In genomic region chr15:85316342-85317140, GRCm38 (mm10) we compare ENCODE assay signal across 16 mouse cellular contexts. TPM values are rescaled to one million over a fixed set of nuclear protein-coding genes. Genes with fewer than 3 reads are reported as not detected.
DNase-seq lines count a peak whose midpoint lies in the region; ATAC-seq and TF ChIP-seq lines count a peak whose summit lies in the region.
"Had no signal": no experiment of that assay in that cellular context is flagged by ENCODE, and none has a peak within 500 bp of the region (broad histone marks: within the 10 kb centered on the region; RNA-seq: fewer than 3 reads in every experiment).

No protein-coding gene starts in this region.

- no peak overlapping the region for H3K4me2 ChIP-seq in hindbrain, embryonic 11.5 days (replicated peaks; ENCODE audit: low read depth, low read length)
- H3K4me2 ChIP-seq in liver, embryonic 12.5 days = no peak overlapping the region
- H3K4me2 ChIP-seq in neural tube, embryonic 11.5 days (ENCODE audit: low read depth) = no peak overlapping the region
- H3K4me2 ChIP-seq: embryonic facial prominence, embryonic 13.5 days; heart, embryonic 12.5 days; kidney, embryonic 15.5 days; limb, embryonic 13.5 days; liver, embryonic 15.5 days; midbrain, embryonic 12.5 days had no signal

- H3K36me3 ChIP-seq in hindbrain, embryonic 10.5 days = no peaks in the 10 kb centered on the region
- H3K36me3 ChIP-seq in hindbrain, embryonic 11.5 days (ENCODE audit: control insufficient read depth, insufficient read depth, low read length) = no peaks in the 10 kb centered on the region
- no peaks in the 10 kb centered on the region for H3K36me3 ChIP-seq in liver, adult 2 months (ENCODE audit: control insufficient read depth, insufficient read depth, low read length)
- H3K36me3 ChIP-seq in liver, embryonic 12.5 days = no peaks in the 10 kb centered on the region
- no peaks in the 10 kb centered on the region for H3K36me3 ChIP-seq in neural tube, embryonic 11.5 days (ENCODE audit: control insufficient read depth, insufficient read depth, low read length)
- H3K36me3 ChIP-seq: embryonic facial prominence, embryonic 13.5 days; heart, embryonic 12.5 days; kidney, embryonic 15.5 days; limb, embryonic 13.5 days; liver, embryonic 15.5 days; midbrain, embryonic 12.5 days had no signal

- no peak for TF ChIP-seq POLR2A in liver, adult 2 months (IDR thresholded peaks at IDR 0.05; ENCODE audit: extremely low read depth, insufficient read depth, low read length)

- peak; percentile 20 for TF ChIP-seq CTCF in liver, adult 2 months (IDR thresholded peaks at IDR 0.05; ENCODE audit: low read depth, low read length)
- TF ChIP-seq CTCF in gastrocnemius, adult 2 months (IDR thresholded peaks at IDR 0.05) = no peak

- no peak for ATAC-seq in hindbrain, embryonic 11.5 days (ENCODE audit: low FRiP score)
- ATAC-seq in liver, embryonic 12.5 days = no peak
- no peak for ATAC-seq in neural tube, embryonic 11.5 days (ENCODE audit: insufficient read depth, low FRiP score, low TSS enrichment)
- ATAC-seq: inflammation-experienced regulatory T-cells, adult 6 months had no signal

- H3K27me3 ChIP-seq in hindbrain, embryonic 10.5 days (ENCODE audit: insufficient read depth, poor library complexity, severe bottlenecking) = peaks cover 41% of the 10 kb centered on the region
- no peaks in the 10 kb centered on the region for H3K27me3 ChIP-seq in hindbrain, embryonic 11.5 days (ENCODE audit: control insufficient read depth, insufficient read depth, low read length)
- no peaks in the 10 kb centered on the region for H3K27me3 ChIP-seq in liver, adult 2 months (ENCODE audit: control insufficient read depth, insufficient read depth, low read length)
- H3K27me3 ChIP-seq in liver, embryonic 12.5 days (replicated peaks) = peaks cover 14% of the 10 kb centered on the region; the same call in 1 of the 2 replicates
- no peaks in the 10 kb centered on the region for H3K27me3 ChIP-seq in neural tube, embryonic 11.5 days (ENCODE audit: control insufficient read depth, insufficient read depth, low read length)
- H3K27me3 ChIP-seq: kidney, embryonic 15.5 days; liver, embryonic 15.5 days had no signal

- peak overlapping the region; percentile 2; the same call in 1 of the 2 replicates for H3K27ac ChIP-seq in hindbrain, embryonic 10.5 days
- no peak overlapping the region for H3K27ac ChIP-seq in hindbrain, embryonic 11.5 days (ENCODE audit: low read depth, low read length)
- no peak overlapping the region for H3K27ac ChIP-seq in liver, adult 2 months (replicated peaks; ENCODE audit: insufficient read depth, low read depth, low read length)
- H3K27ac ChIP-seq in liver, embryonic 12.5 days = no peak overlapping the region
- no peak overlapping the region for H3K27ac ChIP-seq in neural tube, embryonic 11.5 days (ENCODE audit: low read depth, low read length)
- no peak overlapping the region for H3K27ac ChIP-seq in gastrocnemius, adult 2 months
- H3K27ac ChIP-seq: embryonic facial prominence, embryonic 13.5 days; kidney, embryonic 15.5 days; layer of hippocampus, adult 2 months; limb, embryonic 13.5 days; liver, embryonic 15.5 days; midbrain, embryonic 12.5 days; stomach, postnatal 0 days had no signal

- H3K79me2 ChIP-seq in liver, adult 2 months (ENCODE audit: control insufficient read depth, insufficient read depth, low read length) = no peaks in the 10 kb centered on the region

- H3K9me3 ChIP-seq in hindbrain, embryonic 10.5 days = no peaks in the 10 kb centered on the region
- H3K9me3 ChIP-seq in hindbrain, embryonic 11.5 days (ENCODE audit: control insufficient read depth, low read length) = no peaks in the 10 kb centered on the region
- H3K9me3 ChIP-seq in liver, embryonic 12.5 days (replicated peaks) = no peaks in the 10 kb centered on the region
- no peaks in the 10 kb centered on the region for H3K9me3 ChIP-seq in neural tube, embryonic 11.5 days (ENCODE audit: control insufficient read depth, low read length)
- H3K9me3 ChIP-seq: embryonic facial prominence, embryonic 13.5 days; kidney, embryonic 15.5 days; limb, embryonic 13.5 days; liver, embryonic 15.5 days; midbrain, embryonic 12.5 days had no signal

- 65% methylated on average over 14 of the region's 14 CpGs for WGBS in hindbrain, embryonic 10.5 days
- 60% methylated on average over 14 of the region's 14 CpGs for WGBS in hindbrain, embryonic 11.5 days
- 44% methylated on average over 14 of the region's 14 CpGs for WGBS in liver, adult 2 months
- 48% methylated on average over 14 of the region's 14 CpGs for WGBS in liver, embryonic 12.5 days (ENCODE audit: insufficient replicate concordance)
- WGBS in neural tube, embryonic 11.5 days = 58% methylated on average over 14 of the region's 14 CpGs

- peaks cover 25% of the 10 kb centered on the region for H3K4me1 ChIP-seq in hindbrain, embryonic 10.5 days (replicated peaks)
- no peaks in the 10 kb centered on the region for H3K4me1 ChIP-seq in hindbrain, embryonic 11.5 days (replicated peaks; ENCODE audit: control insufficient read depth, insufficient read depth, low read length)
- 0 out of 2 replicates have a peak, but pooled peaks cover 2% of the 10 kb centered on the region for H3K4me1 ChIP-seq in liver, adult 2 months (ENCODE audit: control insufficient read depth, insufficient read depth, low read length)
- H3K4me1 ChIP-seq in liver, embryonic 12.5 days = no peaks in the 10 kb centered on the region
- no peaks in the 10 kb centered on the region; the same call in 1 of the 2 replicates for H3K4me1 ChIP-seq in neural tube, embryonic 11.5 days (ENCODE audit: control insufficient read depth, insufficient read depth, low read length)
- H3K4me1 ChIP-seq: heart, embryonic 12.5 days; limb, embryonic 13.5 days had no signal

- intact Hi-C loops in gastrocnemius, adult 2 months (cut with DNase I) = loop anchor here (5.0 kb wide), 2 partner anchors 49 to 161 kb away; no protein-coding TSS in a partner anchor

- H3K4me3 ChIP-seq in hindbrain, embryonic 10.5 days = no peak overlapping the region
- no peak overlapping the region for H3K4me3 ChIP-seq in hindbrain, embryonic 11.5 days (ENCODE audit: low read depth, low read length)
- no peak overlapping the region for H3K4me3 ChIP-seq in liver, adult 2 months (ENCODE audit: insufficient read depth, low read depth, low read length)
- no peak overlapping the region for H3K4me3 ChIP-seq in liver, embryonic 12.5 days
- H3K4me3 ChIP-seq in neural tube, embryonic 11.5 days (ENCODE audit: low read depth, low read length) = no peak overlapping the region
- no peak overlapping the region for H3K4me3 ChIP-seq in gastrocnemius, adult 2 months
- H3K4me3 ChIP-seq: embryonic facial prominence, embryonic 13.5 days; heart, embryonic 12.5 days; kidney, embryonic 15.5 days; layer of hippocampus, adult 2 months; limb, embryonic 13.5 days; liver, embryonic 15.5 days; midbrain, embryonic 12.5 days had no signal

- no peak for DNase-seq in hindbrain, embryonic 10.5 days (ENCODE audit: low spot score)
- no peak for DNase-seq in hindbrain, embryonic 11.5 days (ENCODE audit: low spot score)
- peak; percentile 50 for DNase-seq in liver, adult 2 months (ENCODE audit: extremely low read depth, low read depth, low spot score)
- DNase-seq in neural tube, embryonic 11.5 days (ENCODE audit: low spot score) = peak; percentile 9
- DNase-seq in neural tube, embryonic 10.5 days (ENCODE audit: extremely low spot score, low spot score) = no peak
- DNase-seq in gastrocnemius, adult 2 months = no peak

- H3K9ac ChIP-seq in hindbrain, embryonic 11.5 days (ENCODE audit: low read depth, low read length) = no peak overlapping the region
- no peak overlapping the region for H3K9ac ChIP-seq in liver, adult 2 months (ENCODE audit: low read depth, low read length)
- H3K9ac ChIP-seq in liver, embryonic 12.5 days = no peak overlapping the region
- no peak overlapping the region for H3K9ac ChIP-seq in neural tube, embryonic 11.5 days (ENCODE audit: low read length)
- H3K9ac ChIP-seq: embryonic facial prominence, embryonic 13.5 days; heart, embryonic 12.5 days; kidney, embryonic 15.5 days; limb, embryonic 13.5 days; liver, embryonic 15.5 days; midbrain, embryonic 12.5 days had no signal

RNA-seq across cellular contexts. Expression of gene Atxn10, which starts 19.5 kb away (rescaled TPM):
- polyA plus RNA-seq in hindbrain, embryonic 10.5 days (2016; fragmentation: Nextera tagmentation; extraction: Ambion mirVana) = 349 and 385 TPM in 2 replicates
- 457 and 469 TPM in 2 replicates for polyA plus RNA-seq in hindbrain, embryonic 11.5 days (2014; fragmentation: Nextera tagmentation; extraction: Ambion mirVana)
- total RNA-seq in liver, adult 2 months (2014; rRNA removed) = 36.8 and 42.0 TPM in 2 replicates
- polyA plus RNA-seq in liver, adult 2 months (2012; rRNA removed) = 41.0 and 48.7 TPM in 2 replicates
- polyA plus RNA-seq in liver, embryonic 12.5 days (2016; fragmentation: Nextera tagmentation; extraction: Ambion mirVana) = 110 and 114 TPM in 2 replicates
- polyA plus RNA-seq in neural tube, embryonic 11.5 days (2014; fragmentation: Nextera tagmentation; extraction: Ambion mirVana) = 440 and 449 TPM in 2 replicates
- total RNA-seq in gastrocnemius, adult 2 months (2021) = 10 to 100 TPM; 26.6 to 38.8 TPM

Comparison
In these comparisons a context has a peak if more than half of its experiments do, and no peak if none do; other contexts are left out.
1. DNase-seq: peak in liver, adult 2 months (single experiment) and neural tube, embryonic 11.5 days (single experiment); none in hindbrain, embryonic 10.5 days (single experiment), hindbrain, embryonic 11.5 days (single experiment), neural tube, embryonic 10.5 days (single experiment) and gastrocnemius, adult 2 months (single experiment).